ENCODE assay signal across 8 mouse cellular contexts in genomic region chr9:102352186-102353055, GRCm38 (mm10). TPM values are rescaled to one million over a fixed set of nuclear protein-coding genes. Genes with fewer than 3 reads are reported as not detected.
DNase-seq lines count a peak whose midpoint lies in the region; ATAC-seq lines count a peak whose summit lies in the region.

No protein-coding gene starts in this region.

- no peaks in the 10 kb centered on the region for H3K36me3 ChIP-seq in kidney, embryonic 14.5 days (ENCODE audit: control insufficient read depth, insufficient read depth, low read length)
- no peaks in the 10 kb centered on the region for H3K36me3 ChIP-seq in forebrain, embryonic 15.5 days

- peaks cover 72% of the 10 kb centered on the region for H3K27me3 ChIP-seq in kidney, embryonic 14.5 days (ENCODE audit: control insufficient read depth, insufficient read depth, low read length)
- peaks cover 9% of the 10 kb centered on the region; the same call in 1 of the 2 replicates for H3K27me3 ChIP-seq in forebrain, embryonic 15.5 days

- peak overlapping the region; percentile 95 for H3K4me2 ChIP-seq in kidney, embryonic 14.5 days (replicated peaks; ENCODE audit: low read depth, low read length)
- H3K4me2 ChIP-seq in forebrain, embryonic 15.5 days (replicated peaks) = peak overlapping the region; percentile 89

- H3K4me3 ChIP-seq in kidney, embryonic 14.5 days (ENCODE audit: low read length) = peak overlapping the region; percentile 57
- H3K4me3 ChIP-seq in forebrain, embryonic 15.5 days = peak overlapping the region; percentile 63

- no peak overlapping the region for H3K27ac ChIP-seq in kidney, embryonic 14.5 days (ENCODE audit: low read depth, low read length)
- H3K27ac ChIP-seq in forebrain, embryonic 15.5 days (replicated peaks) = peak overlapping the region; percentile 75

- no peak for ATAC-seq in kidney, embryonic 14.5 days (ENCODE audit: low FRiP score, low TSS enrichment)
- ATAC-seq in forebrain, embryonic 15.5 days (replicated peaks) = no peak

- H3K9me3 ChIP-seq in kidney, embryonic 14.5 days (ENCODE audit: control insufficient read depth, low read length) = no peaks in the 10 kb centered on the region
- H3K9me3 ChIP-seq in forebrain, embryonic 15.5 days = no peaks in the 10 kb centered on the region

- no peak for DNase-seq in kidney, adult 9 months
- DNase-seq in cerebellum, adult 9-10 months = peak; percentile 63
- peak; percentile 35 for DNase-seq in mesoderm, embryonic 11.5 days (ENCODE audit: low read depth, low spot score)
- DNase-seq in spleen, postnatal 14 days (ENCODE audit: low spot score in 2 of 2) = no peak
- DNase-seq in ovary, postnatal 14 days (ENCODE audit: low spot score) = no peak
- DNase-seq in ovary, postnatal 10 days (ENCODE audit: low spot score) = no peak

- no peak overlapping the region for H3K9ac ChIP-seq in kidney, embryonic 14.5 days (ENCODE audit: low read depth, low read length)
- peak overlapping the region; percentile 74 for H3K9ac ChIP-seq in forebrain, embryonic 15.5 days (replicated peaks)

- H3K4me1 ChIP-seq in kidney, embryonic 14.5 days (ENCODE audit: control insufficient read depth, insufficient read depth, low read length) = peaks cover 3% of the 10 kb centered on the region; the same call in 1 of the 2 replicates
- peaks cover 29% of the 10 kb centered on the region for H3K4me1 ChIP-seq in forebrain, embryonic 15.5 days

- WGBS in kidney, embryonic 14.5 days = 4% methylated on average over 30 of the region's 30 CpGs
- 2% methylated on average over 30 of the region's 30 CpGs for WGBS in forebrain, embryonic 15.5 days

RNA-seq across cellular contexts. Expression of gene Ephb1, which starts 2.1 kb away (rescaled TPM):
- 3.8 and 4.9 TPM in 2 replicates for polyA plus RNA-seq in kidney, embryonic 14.5 days (2014; fragmentation: Nextera tagmentation; extraction: Ambion mirVana)
- 40.5 and 42.3 TPM in 2 replicates for polyA plus RNA-seq in forebrain, embryonic 15.5 days (2015; fragmentation: Nextera tagmentation; extraction: Ambion mirVana)

Comparison
In these comparisons a context has a peak if more than half of its experiments do, and no peak if none do; other contexts are left out.
1. DNase-seq: peak in cerebellum, adult 9-10 months (single experiment) and mesoderm, embryonic 11.5 days (single experiment); none in kidney, adult 9 months (single experiment), spleen, postnatal 14 days (0 of 2), ovary, postnatal 14 days (single experiment) and ovary, postnatal 10 days (single experiment).